Mouse (Mus musculus): ENCODE measurements around the gene Mmgt2. TPM values are rescaled to one million over a fixed set of nuclear protein-coding genes. Genes with fewer than 3 reads are reported as not detected.

The Mmgt2 gene
- polyA plus RNA-seq, 1 experiment from 2014 or later, result 42.7 TPM

GRCm38 (mm10) chr11:62643011-62643631 is 5.3 kb upstream of the Mmgt2 start:
- Histone ChIP-seq H3K9ac (no peak overlapping the region), H3K36me3 (ENCODE audit: insufficient read depth) (no peaks in the 10 kb centered on the region), H3K4me3 (ENCODE audit: low read depth, low read length) (no peak overlapping the region), H3K4me1 (ENCODE audit: insufficient read depth) (peaks cover 33% of the 10 kb centered on the region), H3K4me2 (no peak overlapping the region), H3K27me3 (ENCODE audit: insufficient read depth, low read length) (no peaks in the 10 kb centered on the region), H3K27ac (ENCODE audit: low read depth) (peak overlapping the region; percentile 50; the same call in 1 of the 2 replicates), H3K9me3 (ENCODE audit: low read depth, low read length) (no peaks in the 10 kb centered on the region)
- ATAC-seq (ENCODE audit: insufficient read depth) (no peak), DNase-seq (peak; percentile 73)
- 68% methylated on average over 8 of the region's 8 CpGs for WGBS
- no peak for TF ChIP-seq CTCF (IDR thresholded peaks at IDR 0.05; ENCODE audit: low read depth)

GRCm38 (mm10) chr11:62643681-62644363 is 4.6 kb upstream of the Mmgt2 start:
- peak overlapping the region; percentile 50; the same call in 1 of the 2 replicates for H3K27ac ChIP-seq (ENCODE audit: low read depth)
- 80% methylated on average over 10 of the region's 10 CpGs for WGBS
- H3K36me3 ChIP-seq (ENCODE audit: insufficient read depth), result no peaks in the 10 kb centered on the region
- no peak overlapping the region for H3K9ac ChIP-seq
- peaks cover 33% of the 10 kb centered on the region for H3K4me1 ChIP-seq (ENCODE audit: insufficient read depth)
- DNase-seq (no peak), ATAC-seq (ENCODE audit: insufficient read depth) (no peak)
- no peak overlapping the region for H3K4me2 ChIP-seq
- no peaks in the 10 kb centered on the region for H3K9me3 ChIP-seq (ENCODE audit: low read depth, low read length)
- no peak for TF ChIP-seq CTCF (IDR thresholded peaks at IDR 0.05; ENCODE audit: low read depth)
- H3K27me3 ChIP-seq (ENCODE audit: insufficient read depth, low read length), result no peaks in the 10 kb centered on the region
- H3K4me3 ChIP-seq (ENCODE audit: low read depth, low read length), result no peak overlapping the region

GRCm38 (mm10) chr11:62644602-62645336 is 3.7 kb upstream of the Mmgt2 start:
- WGBS, result 91% methylated on average over 5 of the region's 5 CpGs
- no peak for TF ChIP-seq CTCF (IDR thresholded peaks at IDR 0.05; ENCODE audit: low read depth)
- no peak for ATAC-seq (ENCODE audit: insufficient read depth)
- Histone ChIP-seq H3K9ac (no peak overlapping the region), H3K4me3 (ENCODE audit: low read depth, low read length) (no peak overlapping the region), H3K27ac (ENCODE audit: low read depth) (peak overlapping the region; percentile 89; the same call in 1 of the 2 replicates), H3K36me3 (ENCODE audit: insufficient read depth) (no peaks in the 10 kb centered on the region), H3K9me3 (ENCODE audit: low read depth, low read length) (no peaks in the 10 kb centered on the region), H3K4me2 (peak overlapping the region; percentile 94; the same call in 1 of the 2 replicates), H3K27me3 (ENCODE audit: insufficient read depth, low read length) (no peaks in the 10 kb centered on the region), H3K4me1 (ENCODE audit: insufficient read depth) (peaks cover 33% of the 10 kb centered on the region)
- DNase-seq, result no peak

- TF ChIP-seq CTCF (IDR thresholded peaks at IDR 0.05; ENCODE audit: low read depth), result no peak
- ATAC-seq (ENCODE audit: insufficient read depth) (no peak), DNase-seq (peak; percentile 37)
- Histone ChIP-seq H3K9me3 (ENCODE audit: low read depth, low read length) (no peaks in the 10 kb centered on the region), H3K4me1 (ENCODE audit: insufficient read depth) (peaks cover 33% of the 10 kb centered on the region), H3K27ac (ENCODE audit: low read depth) (peak overlapping the region; percentile 89), H3K4me2 (peak overlapping the region; percentile 94), H3K4me3 (ENCODE audit: low read depth, low read length) (peak overlapping the region; percentile 75; the same call in 1 of the 2 replicates), H3K36me3 (ENCODE audit: insufficient read depth) (no peaks in the 10 kb centered on the region), H3K9ac (peak overlapping the region; percentile 36; the same call in 1 of the 2 replicates), H3K27me3 (ENCODE audit: insufficient read depth, low read length) (no peaks in the 10 kb centered on the region)
- 70% methylated on average over 4 of the region's 4 CpGs for WGBS
Observed at GRCm38 (mm10) chr11:62645337-62645675, 3.2 kb upstream of the Mmgt2 start.

GRCm38 (mm10) chr11:62645732-62646494 is 2.6 kb upstream of the Mmgt2 start:
- H3K4me2 ChIP-seq, result peak overlapping the region; percentile 94
- peak overlapping the region; percentile 89 for H3K27ac ChIP-seq (ENCODE audit: low read depth)
- 10% methylated on average over 8 of the region's 8 CpGs for WGBS
- peak overlapping the region; percentile 75 for H3K4me3 ChIP-seq (ENCODE audit: low read depth, low read length)
- no peaks in the 10 kb centered on the region for H3K27me3 ChIP-seq (ENCODE audit: insufficient read depth, low read length)
- no peak for TF ChIP-seq CTCF (IDR thresholded peaks at IDR 0.05; ENCODE audit: low read depth)
- peak; percentile 9; the same call in 1 of the 2 replicates for ATAC-seq (ENCODE audit: insufficient read depth)
- peak overlapping the region; percentile 36 for H3K9ac ChIP-seq
- DNase-seq, result peak; percentile 79
- peaks cover 33% of the 10 kb centered on the region for H3K4me1 ChIP-seq (ENCODE audit: insufficient read depth)
- H3K9me3 ChIP-seq (ENCODE audit: low read depth, low read length), result no peaks in the 10 kb centered on the region
- H3K36me3 ChIP-seq (ENCODE audit: insufficient read depth), result no peaks in the 10 kb centered on the region

- peaks cover 33% of the 10 kb centered on the region for H3K4me1 ChIP-seq (ENCODE audit: insufficient read depth)
- 19% methylated on average over 4 of the region's 4 CpGs for WGBS
- peak overlapping the region; percentile 89 for H3K27ac ChIP-seq (ENCODE audit: low read depth)
- DNase-seq (no peak), ATAC-seq (ENCODE audit: insufficient read depth) (no peak)
- no peaks in the 10 kb centered on the region for H3K36me3 ChIP-seq (ENCODE audit: insufficient read depth)
- TF ChIP-seq CTCF (IDR thresholded peaks at IDR 0.05; ENCODE audit: low read depth), result no peak
- peak overlapping the region; percentile 94 for H3K4me2 ChIP-seq
- no peaks in the 10 kb centered on the region for H3K27me3 ChIP-seq (ENCODE audit: insufficient read depth, low read length)
- H3K9ac ChIP-seq, result peak overlapping the region; percentile 36
- H3K4me3 ChIP-seq (ENCODE audit: low read depth, low read length), result peak overlapping the region; percentile 75
- no peaks in the 10 kb centered on the region for H3K9me3 ChIP-seq (ENCODE audit: low read depth, low read length)
Observed at GRCm38 (mm10) chr11:62646495-62646843, 2.0 kb upstream of the Mmgt2 start.
